Mouse (Mus musculus): ENCODE measurements around the gene Olfr611. TPM values are rescaled to one million over a fixed set of nuclear protein-coding genes. Genes with fewer than 3 reads are reported as not detected.
"Not testable (repeated sequence)": the region's sequence is repeated elsewhere in the genome, so short reads cannot be mapped to it uniquely, and the experiment has no call there.

The Olfr611 gene
- total RNA-seq (2017), result not detected in 2 replicates

DNA sequence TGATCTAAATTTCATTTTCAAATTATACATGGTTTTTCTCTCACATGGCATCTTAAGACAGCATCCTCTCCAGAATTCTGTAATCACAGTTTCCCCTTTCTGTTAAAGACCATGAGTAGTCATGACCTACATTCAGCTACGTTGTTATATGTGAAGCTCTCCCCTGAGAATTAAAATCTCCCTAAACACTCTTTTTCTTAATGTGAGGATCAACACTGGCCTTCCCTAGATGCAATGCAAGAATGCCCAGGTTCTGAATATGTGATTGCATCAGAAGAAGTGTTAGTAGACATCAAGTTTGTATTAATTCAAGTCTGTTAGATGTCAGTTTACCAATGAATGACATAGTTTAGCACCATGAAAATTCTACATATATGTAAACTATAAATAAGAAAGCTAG is at the start of gene Olfr611:
Gene Olfr611 (minus strand): TSS at position 101 of the 400 bp plus-strand sequence.
- ATAC-seq (replicated peaks in 1 of 2; ENCODE audit: insufficient read depth in 1 of 2, low FRiP score in 2 of 2, low TSS enrichment in 1 of 2, low read depth in 1 of 2, poor library complexity in 2 of 2, severe bottlenecking in 2 of 2), result not testable (repeated sequence)

DNA sequence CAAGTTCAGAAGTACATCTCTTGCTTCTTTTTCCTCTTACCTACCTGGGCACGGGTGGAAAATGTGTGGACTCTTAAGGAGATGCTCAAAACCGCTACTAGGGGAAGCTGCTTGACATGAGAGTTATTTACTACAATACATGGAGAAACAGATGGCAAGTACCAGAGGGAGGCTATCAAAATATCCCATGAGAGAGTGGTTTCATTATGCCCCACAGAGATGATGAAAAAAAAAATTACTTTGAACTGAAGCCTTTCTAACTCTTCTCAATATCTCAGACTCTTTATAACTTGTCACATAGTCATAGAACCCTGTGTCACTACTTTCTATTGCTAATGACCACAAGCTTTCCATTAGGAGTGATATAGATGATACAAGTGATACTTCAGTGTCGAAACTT is 48.4 kb upstream of the Olfr611 start, which contains the start of gene Olfr616:
Gene Olfr616 (minus strand): TSS at position 101 of the 400 bp plus-strand sequence.
- ATAC-seq (replicated peaks in 1 of 2; ENCODE audit: insufficient read depth in 1 of 2, low FRiP score in 2 of 2, low TSS enrichment in 1 of 2, low read depth in 1 of 2, poor library complexity in 2 of 2, severe bottlenecking in 2 of 2), result no peak

DNA sequence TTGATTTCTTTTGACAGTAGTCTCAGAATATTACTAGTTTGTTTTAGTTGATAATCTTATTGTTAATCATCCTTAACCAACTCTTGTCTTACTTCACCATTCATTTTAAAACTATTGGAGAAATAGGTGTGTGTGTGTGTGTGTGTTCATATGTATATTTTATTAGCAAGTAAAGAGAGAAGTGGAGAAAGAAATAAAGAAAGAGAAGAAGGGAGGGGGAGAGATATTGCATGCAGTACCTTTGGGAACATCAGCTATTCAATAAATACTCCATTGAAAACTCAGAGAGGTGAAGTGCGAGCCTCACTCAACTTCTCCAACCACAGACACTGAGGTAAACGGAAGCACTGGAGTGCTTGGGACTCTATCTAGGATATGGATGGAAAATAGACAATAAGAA is 35.1 kb upstream of the Olfr611 start, which contains the start of gene Olfr615:
Gene Olfr615 (plus strand): TSS at position 301 of the 400 bp plus-strand sequence.
- no peak for ATAC-seq (replicated peaks in 1 of 2; ENCODE audit: insufficient read depth in 1 of 2, low FRiP score in 2 of 2, low TSS enrichment in 1 of 2, low read depth in 1 of 2, poor library complexity in 2 of 2, severe bottlenecking in 2 of 2)

DNA sequence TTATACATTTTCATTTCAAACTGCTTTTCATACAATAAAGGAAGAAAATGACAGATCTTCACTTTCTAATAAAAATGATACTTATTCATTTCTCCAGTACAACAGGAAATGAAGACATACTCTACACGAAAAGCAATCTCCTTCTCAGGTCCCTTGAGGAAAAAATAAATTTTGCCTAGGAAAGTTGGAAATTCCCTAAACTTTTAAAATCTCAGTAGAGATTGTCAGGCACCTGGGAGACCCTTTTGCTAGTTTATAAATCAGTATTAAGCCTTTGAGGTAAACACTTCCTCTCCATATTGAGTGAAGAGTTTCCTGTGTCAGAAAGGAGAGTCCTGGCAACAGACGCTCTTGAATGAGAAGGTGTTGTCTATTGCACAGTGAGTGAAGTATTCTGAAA is 27.1 kb upstream of the Olfr611 start, which contains the start of gene Olfr613:
Gene Olfr613 (plus strand): TSS at position 301 of the 400 bp plus-strand sequence.
- no peak for ATAC-seq (replicated peaks in 1 of 2; ENCODE audit: insufficient read depth in 1 of 2, low FRiP score in 2 of 2, low TSS enrichment in 1 of 2, low read depth in 1 of 2, poor library complexity in 2 of 2, severe bottlenecking in 2 of 2)

DNA sequence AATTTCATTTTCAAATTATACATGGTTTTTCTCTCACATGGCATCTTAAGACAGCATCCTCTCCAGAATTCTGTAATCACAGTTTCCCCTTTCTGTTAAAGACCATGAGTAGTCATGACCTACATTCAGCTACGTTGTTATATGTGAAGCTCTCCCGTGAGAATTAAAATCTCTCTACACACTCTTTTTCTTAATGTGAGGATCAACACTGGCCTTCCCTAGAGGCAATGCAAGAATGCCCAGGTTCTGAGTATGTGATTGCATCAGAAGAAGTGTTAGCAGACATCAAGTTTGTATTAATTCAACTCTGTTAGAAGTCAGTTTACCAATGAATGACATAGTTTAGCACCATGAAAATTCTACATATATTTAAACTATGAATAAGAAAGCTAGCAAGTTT is 22.0 kb upstream of the Olfr611 start, which contains the start of gene Olfr612:
Gene Olfr612 (minus strand): TSS at position 101 of the 400 bp plus-strand sequence.
- ATAC-seq (replicated peaks in 1 of 2; ENCODE audit: insufficient read depth in 1 of 2, low FRiP score in 2 of 2, low TSS enrichment in 1 of 2, low read depth in 1 of 2, poor library complexity in 2 of 2, severe bottlenecking in 2 of 2), result not testable (repeated sequence)

DNA sequence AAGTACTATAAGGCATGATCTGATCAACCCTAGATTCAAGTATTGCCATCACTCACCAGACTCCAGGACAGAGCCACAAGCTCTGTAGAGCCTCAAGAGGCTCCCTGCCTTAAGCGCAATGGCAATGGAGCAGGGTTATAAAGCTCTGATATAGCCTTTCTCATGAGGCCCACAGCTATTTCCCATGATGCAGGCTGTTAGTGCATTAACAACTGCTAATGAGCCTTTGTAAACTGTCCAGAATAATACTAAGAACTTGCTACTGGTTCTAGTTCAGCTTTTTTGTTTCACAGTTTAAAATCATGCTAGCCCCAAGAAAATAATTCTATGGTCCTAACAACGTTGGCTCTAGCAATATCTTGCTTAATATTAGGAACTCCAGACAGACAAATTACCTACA is 8.6 kb downstream of the Olfr611 start, which contains the start of gene Olfr610:
Gene Olfr610 (minus strand): TSS at position 101 of the 400 bp plus-strand sequence.
- no peak for ATAC-seq (replicated peaks in 1 of 2; ENCODE audit: insufficient read depth in 1 of 2, low FRiP score in 2 of 2, low TSS enrichment in 1 of 2, low read depth in 1 of 2, poor library complexity in 2 of 2, severe bottlenecking in 2 of 2)

DNA sequence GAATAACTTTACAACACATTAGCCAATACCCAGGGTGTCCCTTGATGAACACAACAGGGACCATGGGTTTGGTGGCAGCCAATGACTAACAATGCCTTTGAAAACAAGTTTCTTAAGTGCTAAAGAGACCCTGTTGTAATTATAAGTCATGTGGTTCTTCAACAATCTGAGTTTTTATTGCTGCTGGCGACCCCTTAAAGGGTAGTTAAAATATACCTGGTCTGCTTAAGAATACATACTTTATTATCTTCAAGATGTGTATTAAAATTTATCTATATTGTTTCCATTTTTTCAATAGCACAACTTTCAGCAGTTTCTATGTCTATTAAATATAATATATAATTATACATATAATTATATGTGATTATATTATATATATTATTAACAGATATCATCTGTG is 22.7 kb downstream of the Olfr611 start, which contains the start of gene Olfr609:
Gene Olfr609 (minus strand): TSS at position 101 of the 400 bp plus-strand sequence.
- ATAC-seq (replicated peaks in 1 of 2; ENCODE audit: insufficient read depth in 1 of 2, low FRiP score in 2 of 2, low TSS enrichment in 1 of 2, low read depth in 1 of 2, poor library complexity in 2 of 2, severe bottlenecking in 2 of 2), result no peak

DNA sequence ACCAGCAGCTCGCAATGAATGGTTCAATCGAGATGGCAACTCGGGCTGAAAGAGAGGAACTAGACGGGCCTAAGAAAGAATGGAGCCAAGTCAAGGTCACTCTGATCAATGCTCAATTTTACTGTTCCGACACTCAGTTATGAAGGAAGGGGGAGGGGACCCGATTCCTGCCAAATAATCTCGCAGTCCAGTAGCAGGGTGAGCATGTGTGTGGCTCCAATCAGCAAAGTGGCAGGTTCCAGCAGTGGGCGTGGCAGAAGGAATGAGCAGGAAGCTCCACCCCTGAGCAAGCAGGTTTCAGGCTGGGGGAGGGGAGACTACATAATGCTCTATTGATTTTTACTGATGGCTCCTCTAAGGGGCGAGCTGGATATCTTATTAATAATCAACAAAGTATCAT is 43.5 kb downstream of the Olfr611 start:
- ATAC-seq (replicated peaks in 1 of 2; ENCODE audit: insufficient read depth in 1 of 2, low FRiP score in 2 of 2, low TSS enrichment in 1 of 2, low read depth in 1 of 2, poor library complexity in 2 of 2, severe bottlenecking in 2 of 2), result not testable (repeated sequence)

DNA sequence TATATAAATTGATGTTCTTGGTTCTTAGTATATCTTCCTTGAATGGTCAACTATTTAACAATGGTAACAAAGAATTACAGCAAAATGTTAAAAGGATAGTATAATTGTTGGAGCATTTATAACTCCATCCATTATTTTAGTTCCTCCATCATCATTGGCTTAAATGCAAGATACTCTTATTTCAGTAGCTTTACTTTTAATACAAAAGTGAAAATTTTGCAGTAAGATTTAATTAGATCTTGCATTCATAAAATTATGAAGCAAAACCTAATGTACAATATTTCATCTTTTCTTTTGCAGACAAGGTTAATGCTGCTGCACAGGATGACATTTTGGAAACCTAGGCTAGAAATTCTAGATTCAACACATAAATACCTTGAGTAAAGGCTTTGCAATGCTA is 51.1 kb downstream of the Olfr611 start, which contains the start of gene Olfr608:
Gene Olfr608 (plus strand): TSS at position 301 of the 400 bp plus-strand sequence.
- no peak for ATAC-seq (replicated peaks in 1 of 2; ENCODE audit: insufficient read depth in 1 of 2, low FRiP score in 2 of 2, low TSS enrichment in 1 of 2, low read depth in 1 of 2, poor library complexity in 2 of 2, severe bottlenecking in 2 of 2)

Other genes with a start within 250 kb of the Olfr611 start
- gene Olfr596, start 215.2 kb downstream of the Olfr611 start, total RNA-seq (2017), result not detected in 2 replicates
- gene Olfr597, start 204.5 kb downstream of the Olfr611 start, total RNA-seq (2017), result not detected in 2 replicates
- not detected in 2 replicates for gene Olfr598, start 197.3 kb downstream of the Olfr611 start, total RNA-seq (2017)
- not detected in 2 replicates for gene Olfr599, start 184.9 kb downstream of the Olfr611 start, total RNA-seq (2017)
- not detected in 2 replicates for gene Olfr600, start 171.2 kb downstream of the Olfr611 start, total RNA-seq (2017)
- gene Olfr601, start 158.2 kb downstream of the Olfr611 start, total RNA-seq (2017), result not detected in 2 replicates
- gene Olfr603, start 134.7 kb downstream of the Olfr611 start, total RNA-seq (2017), result not detected in 2 replicates
- gene Usp17lc, start 105.8 kb downstream of the Olfr611 start, total RNA-seq (2017), result not detected in 2 replicates
- not detected in 2 replicates for gene Olfr605, start 75.4 kb downstream of the Olfr611 start, total RNA-seq (2017)
- not detected in 2 replicates for gene Olfr606, start 71.8 kb downstream of the Olfr611 start, total RNA-seq (2017)
- gene Olfr607, start 56.7 kb downstream of the Olfr611 start, total RNA-seq (2017), result not detected in 2 replicates
- gene Olfr608, start 51.0 kb downstream of the Olfr611 start, total RNA-seq (2017), result not detected in 2 replicates
- gene Olfr609, start 22.8 kb downstream of the Olfr611 start, total RNA-seq (2017), result not detected in 2 replicates
- not detected in 2 replicates for gene Olfr610, start 8.7 kb downstream of the Olfr611 start, total RNA-seq (2017)
- not detected in 2 replicates for gene Olfr612, start 21.9 kb upstream of the Olfr611 start, total RNA-seq (2017)
- gene Olfr613, start 27.2 kb upstream of the Olfr611 start, total RNA-seq (2017), result not detected in 2 replicates
- not detected in 2 replicates for gene Olfr615, start 35.2 kb upstream of the Olfr611 start, total RNA-seq (2017)
- gene Olfr616, start 48.3 kb upstream of the Olfr611 start, total RNA-seq (2017), result not detected in 2 replicates
- not detected in 2 replicates for gene Olfr617, start 52.2 kb upstream of the Olfr611 start, total RNA-seq (2017)
- gene Olfr618, start 69.3 kb upstream of the Olfr611 start, total RNA-seq (2017), result not detected in 2 replicates
- gene Olfr619, start 79.7 kb upstream of the Olfr611 start, total RNA-seq (2017), result not detected in 2 replicates
- gene Olfr620, start 91.7 kb upstream of the Olfr611 start, total RNA-seq (2017), result not detected in 2 replicates
- not detected in 2 replicates for gene Olfr622, start 121.9 kb upstream of the Olfr611 start, total RNA-seq (2017)
- not detected in 2 replicates for gene Olfr623, start 142.9 kb upstream of the Olfr611 start, total RNA-seq (2017)
- not detected in 2 replicates for gene Olfr624, start 150.3 kb upstream of the Olfr611 start, total RNA-seq (2017)
- gene Olfr625-ps1, start 161.9 kb upstream of the Olfr611 start, total RNA-seq (2017), result not detected in 2 replicates
- not detected in 2 replicates for gene Olfr243, start 193.8 kb upstream of the Olfr611 start, total RNA-seq (2017)
- not detected in 2 replicates for gene Olfr628, start 209.5 kb upstream of the Olfr611 start, total RNA-seq (2017)
- not detected in 2 replicates for gene Olfr629, start 224.1 kb upstream of the Olfr611 start, total RNA-seq (2017)
- gene Olfr630, start 236.5 kb upstream of the Olfr611 start, total RNA-seq (2017), result not detected in 2 replicates

All from hematopoietic stem cell, adult 5-6 weeks (primary cell).